Mouse (Mus musculus): ENCODE data around the gene Nell1. TPM values are rescaled to one million over a fixed set of nuclear protein-coding genes. Genes with fewer than 3 reads are reported as not detected.
A peak's percentile ranks its signal among the peaks of the same experiment; 100 is the strongest.
"Not testable (repeated sequence)": the region's sequence is repeated elsewhere in the genome, so short reads cannot be mapped to it uniquely, and the experiment has no call there.

The Nell1 gene
- total RNA-seq (2014; rRNA removed; ENCODE audit: low replicate concordance) (2.6 TPM in 1 of 2 replicates, not detected in the other), polyA plus RNA-seq (2015; fragmentation: Nextera tagmentation; extraction: Ambion mirVana) (0.05 TPM in 2 replicates)

GRCm38 (mm10) chr7:49974841-49975440, at the start of gene Nell1:
Nell1 (plus strand) TSS chr7:49974864.
- 2% methylated on average over 43 of the region's 52 CpGs for WGBS
- H3K4me3 ChIP-seq (ENCODE audit: low read depth, low read length): peak within 1 kb of the TSS; percentile 50
- H3K36me3 ChIP-seq (replicated peaks; ENCODE audit: control insufficient read depth, insufficient read depth, low read length): no peaks in the 10 kb centered on the region
- H3K9me3 ChIP-seq (replicated peaks; ENCODE audit: control insufficient read depth, low read length): no peaks in the 10 kb centered on the region
- no peak for ATAC-seq (ENCODE audit: insufficient read depth, low read depth)
- no peak within 1 kb of the TSS for H3K27ac ChIP-seq (ENCODE audit: low read depth)
- peaks cover 6% of the 10 kb centered on the region; the same call in 1 of the 2 replicates for H3K4me1 ChIP-seq (ENCODE audit: control insufficient read depth, insufficient read depth)
- TF ChIP-seq CTCF (IDR thresholded peaks at IDR 0.05; ENCODE audit: low read depth): no peak
- no peak for TF ChIP-seq EP300 (IDR thresholded peaks at IDR 0.05; ENCODE audit: low read depth)
- peak within 1 kb of the TSS; percentile 64 for H3K4me2 ChIP-seq (ENCODE audit: low read depth, low read length)
- H3K27me3 ChIP-seq (ENCODE audit: control insufficient read depth, insufficient read depth, low read length): peaks cover 64% of the 10 kb centered on the region
- no peak for DNase-seq (ENCODE audit: low spot score)
- H3K9ac ChIP-seq (replicated peaks; ENCODE audit: low read depth, low read length): no peak within 1 kb of the TSS

GRCm38 (mm10) chr7:49928571-49928970, 46.1 kb upstream of the Nell1 start:
- ATAC-seq (ENCODE audit: insufficient read depth, low read depth) (no peak), DNase-seq (ENCODE audit: low spot score) (no peak)
- Histone ChIP-seq H3K36me3 (replicated peaks; ENCODE audit: control insufficient read depth, insufficient read depth, low read length) (no peaks in the 10 kb centered on the region), H3K4me1 (ENCODE audit: control insufficient read depth, insufficient read depth) (no peaks in the 10 kb centered on the region), H3K9me3 (replicated peaks; ENCODE audit: control insufficient read depth, low read length) (no peaks in the 10 kb centered on the region), H3K4me2 (ENCODE audit: low read depth, low read length) (no peak overlapping the region), H3K9ac (replicated peaks; ENCODE audit: low read depth, low read length) (no peak overlapping the region), H3K4me3 (ENCODE audit: low read depth, low read length) (no peak overlapping the region), H3K27ac (ENCODE audit: low read depth) (no peak overlapping the region), H3K27me3 (ENCODE audit: control insufficient read depth, insufficient read depth, low read length) (no peaks in the 10 kb centered on the region)
- 35% methylated on average over 3 of the region's 3 CpGs for WGBS
- TF ChIP-seq EP300 (IDR thresholded peaks at IDR 0.05; ENCODE audit: low read depth) (no peak), CTCF (IDR thresholded peaks at IDR 0.05; ENCODE audit: low read depth) (no peak)

- 70% methylated on average over 4 of the region's 4 CpGs for WGBS
- DNase-seq (ENCODE audit: low spot score) (no peak), ATAC-seq (ENCODE audit: insufficient read depth, low read depth) (no peak)
- Histone ChIP-seq H3K9ac (replicated peaks; ENCODE audit: low read depth, low read length) (no peak overlapping the region), H3K9me3 (replicated peaks; ENCODE audit: control insufficient read depth, low read length) (no peaks in the 10 kb centered on the region), H3K4me1 (ENCODE audit: control insufficient read depth, insufficient read depth) (no peaks in the 10 kb centered on the region), H3K27ac (ENCODE audit: low read depth) (no peak overlapping the region), H3K4me2 (ENCODE audit: low read depth, low read length) (no peak overlapping the region), H3K36me3 (replicated peaks; ENCODE audit: control insufficient read depth, insufficient read depth, low read length) (no peaks in the 10 kb centered on the region), H3K27me3 (ENCODE audit: control insufficient read depth, insufficient read depth, low read length) (no peaks in the 10 kb centered on the region), H3K4me3 (ENCODE audit: low read depth, low read length) (no peak overlapping the region)
- TF ChIP-seq EP300 (IDR thresholded peaks at IDR 0.05; ENCODE audit: low read depth): no peak
- no peak for TF ChIP-seq CTCF (IDR thresholded peaks at IDR 0.05; ENCODE audit: low read depth)
Observed at GRCm38 (mm10) chr7:49929999-49930398, 44.7 kb upstream of the Nell1 start.

GRCm38 (mm10) chr7:49933386-49934115, 41.1 kb upstream of the Nell1 start:
- H3K9ac ChIP-seq (replicated peaks; ENCODE audit: low read depth, low read length); H3K4me3 ChIP-seq (ENCODE audit: low read depth, low read length); H3K9me3 ChIP-seq (replicated peaks; ENCODE audit: control insufficient read depth, low read length); H3K27ac ChIP-seq (ENCODE audit: low read depth); H3K4me2 ChIP-seq (ENCODE audit: low read depth, low read length); ATAC-seq (ENCODE audit: insufficient read depth, low read depth); DNase-seq (ENCODE audit: low spot score); H3K36me3 ChIP-seq (replicated peaks; ENCODE audit: control insufficient read depth, insufficient read depth, low read length); H3K27me3 ChIP-seq (ENCODE audit: control insufficient read depth, insufficient read depth, low read length); H3K4me1 ChIP-seq (ENCODE audit: control insufficient read depth, insufficient read depth): not testable (repeated sequence)
- 75% methylated on average over 14 of the region's 14 CpGs for WGBS

- Histone ChIP-seq H3K27ac (ENCODE audit: low read depth) (no peak overlapping the region), H3K9me3 (replicated peaks; ENCODE audit: control insufficient read depth, low read length) (no peaks in the 10 kb centered on the region), H3K27me3 (ENCODE audit: control insufficient read depth, insufficient read depth, low read length) (no peaks in the 10 kb centered on the region), H3K36me3 (replicated peaks; ENCODE audit: control insufficient read depth, insufficient read depth, low read length) (no peaks in the 10 kb centered on the region), H3K4me2 (ENCODE audit: low read depth, low read length) (no peak overlapping the region), H3K4me1 (ENCODE audit: control insufficient read depth, insufficient read depth) (no peaks in the 10 kb centered on the region), H3K9ac (replicated peaks; ENCODE audit: low read depth, low read length) (no peak overlapping the region), H3K4me3 (ENCODE audit: low read depth, low read length) (no peak overlapping the region)
- DNase-seq (ENCODE audit: low spot score) (no peak), ATAC-seq (ENCODE audit: insufficient read depth, low read depth) (no peak)
- 70% methylated on average over 3 of the region's 3 CpGs for WGBS
- TF ChIP-seq CTCF (IDR thresholded peaks at IDR 0.05; ENCODE audit: low read depth): no peak
- TF ChIP-seq EP300 (IDR thresholded peaks at IDR 0.05; ENCODE audit: low read depth): no peak
Observed at GRCm38 (mm10) chr7:49936821-49937220, 37.8 kb upstream of the Nell1 start.

Data from heart, postnatal 0 days (tissue).